Mouse (Mus musculus) lung, embryonic 16.5 days (tissue): Measurements from ENCODE around the gene Ucp2. TPM values are rescaled to one million over a fixed set of nuclear protein-coding genes. Genes with fewer than 3 reads are reported as not detected.

Source experiments
- ATAC-seq: fragments of 200-750 bp; cut with Nextera tagmentation; 2 replicates; pipeline ENCODE4 v1.8.0; 2017; ENCODE audit warnings: low read depth, mild to moderate bottlenecking, moderate library complexity
- H3K27ac ChIP-seq: fragments of 300-500 bp; sonication (generic); 2 replicates; pipeline ENCODE4 v1.5.1; 2014; ENCODE audit warnings: mild to moderate bottlenecking, control low read depth, low read length
- H3K27me3 ChIP-seq: fragments of 300-500 bp; sonication (generic); 2 replicates; pipeline ENCODE4 v1.6.1; 2014; ENCODE audit warnings: low read depth, low read length, mixed read lengths; ENCODE audit not compliant: control insufficient read depth, insufficient read depth
- H3K36me3 ChIP-seq: fragments of 300-500 bp; sonication (generic); 2 replicates; pipeline ENCODE4 v1.6.1; 2014; ENCODE audit warnings: low read length; ENCODE audit not compliant: control insufficient read depth, insufficient read depth
- H3K4me1 ChIP-seq: fragments of 300-500 bp; sonication (generic); replicated peaks from 2 replicates; pipeline ENCODE4 v1.6.1; 2014; ENCODE audit warnings: low read length, mixed read lengths; ENCODE audit not compliant: control insufficient read depth, insufficient read depth
- H3K4me2 ChIP-seq: fragments of 300-500 bp; sonication (generic); 2 replicates; pipeline ENCODE4 v1.6.1; 2014; ENCODE audit warnings: low read depth, low read length, control low read depth
- H3K4me3 ChIP-seq: fragments of 300-500 bp; sonication (generic); 2 replicates; pipeline ENCODE4 v1.5.1; 2014; ENCODE audit warnings: mild to moderate bottlenecking, low read length, control low read depth
- H3K9ac ChIP-seq: fragments of 300-500 bp; sonication (generic); 2 replicates; pipeline ENCODE4 v1.6.1; 2014; ENCODE audit warnings: low read length, control low read depth
- H3K9me3 ChIP-seq: fragments of 300-500 bp; sonication (generic); 2 replicates; pipeline ENCODE4 v1.6.1; 2016; ENCODE audit warnings: low read length; ENCODE audit not compliant: control insufficient read depth
- WGBS: fragments of 180-500 bp; shearing (Covaris S2); extraction: QIAGEN DNeasy Blood & Tissue Kit; methylation state at CpG from one replicate; pipeline ENCODE4 v1.1.7; 2014; 5-methylcytosine and 5-hydroxymethylcytosine counted together
- polyA plus RNA-seq: library from polyadenylated mRNA; unstranded; fragments of >200 nt; fragmentation: Nextera tagmentation; extraction: Ambion mirVana; gene quantifications from 2 replicates; pipeline ENCODE4 v1.2.1, GENCODE M21; 2015

Gene Ucp2
- polyA plus RNA-seq, 1 experiment from 2014 or later, result 306 TPM

DNA sequence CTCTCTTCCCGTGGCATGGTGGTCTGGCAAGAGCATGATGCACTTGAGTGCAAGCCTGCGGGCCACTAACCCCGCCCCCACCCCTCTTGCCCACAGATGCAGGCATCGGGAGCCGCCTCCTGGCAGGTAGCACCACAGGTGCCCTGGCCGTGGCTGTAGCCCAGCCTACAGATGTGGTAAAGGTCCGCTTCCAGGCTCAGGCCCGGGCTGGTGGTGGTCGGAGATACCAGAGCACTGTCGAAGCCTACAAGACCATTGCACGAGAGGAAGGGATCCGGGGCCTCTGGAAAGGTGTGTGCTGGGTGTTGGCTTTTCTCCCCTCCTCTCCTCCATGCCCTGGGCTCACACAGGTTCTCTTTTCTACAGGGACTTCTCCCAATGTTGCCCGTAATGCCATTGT, 4.8 kb downstream of the Ucp2 start:
- Histone ChIP-seq H3K4me3 (no peak overlapping the region), H3K27ac (no peak overlapping the region), H3K9me3 (no peaks in the 10 kb centered on the region), H3K36me3 (peaks cover 13% of the 10 kb centered on the region; the same call in 1 of the 2 replicates), H3K9ac (no peak overlapping the region), H3K27me3 (no peaks in the 10 kb centered on the region), H3K4me2 (no peak overlapping the region), H3K4me1 (peaks cover 14% of the 10 kb centered on the region)
- ATAC-seq, result no peak
- 89% methylated on average over 13 of the region's 13 CpGs for WGBS

DNA sequence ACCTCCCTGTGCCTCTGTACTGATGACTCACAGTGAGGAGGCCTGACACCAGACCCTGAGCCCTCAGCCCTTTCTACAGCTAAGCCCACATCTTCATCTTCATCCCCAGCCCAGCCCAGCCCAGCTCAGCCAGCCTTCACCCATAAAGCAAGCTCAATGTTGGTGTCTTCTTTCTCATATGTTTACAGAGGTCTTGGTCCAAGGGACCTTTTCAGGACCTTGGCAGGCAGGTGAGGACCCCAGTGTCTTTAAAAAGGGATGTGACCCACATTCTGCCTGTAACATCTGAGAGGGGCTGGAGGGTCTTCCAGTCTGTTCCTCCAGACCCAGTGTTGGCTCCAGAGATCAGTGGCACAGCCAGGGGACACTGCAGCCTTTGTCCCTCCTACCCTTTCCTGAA, 6.3 kb downstream of the Ucp2 start:
- Histone ChIP-seq H3K4me2 (no peak overlapping the region), H3K27ac (no peak overlapping the region), H3K36me3 (peaks cover 13% of the 10 kb centered on the region; the same call in 1 of the 2 replicates), H3K4me1 (peaks cover 14% of the 10 kb centered on the region), H3K9me3 (no peaks in the 10 kb centered on the region), H3K27me3 (no peaks in the 10 kb centered on the region), H3K4me3 (no peak overlapping the region), H3K9ac (no peak overlapping the region)
- no peak for ATAC-seq

- no peak overlapping the region for H3K4me3 ChIP-seq
- no peak overlapping the region for H3K4me2 ChIP-seq
- no peak overlapping the region for H3K9ac ChIP-seq
- ATAC-seq, result peak; percentile 31
- no peaks in the 10 kb centered on the region for H3K9me3 ChIP-seq
- no peak overlapping the region for H3K27ac ChIP-seq
- H3K4me1 ChIP-seq, result peaks cover 8% of the 10 kb centered on the region; the same call in 1 of the 2 replicates
- no peaks in the 10 kb centered on the region for H3K27me3 ChIP-seq
- 48% methylated on average over 16 of the region's 16 CpGs for WGBS
- H3K36me3 ChIP-seq, result peaks cover 13% of the 10 kb centered on the region; the same call in 1 of the 2 replicates
Measured at GRCm38 (mm10) chr7:100500276-100500977, 7.3 kb downstream of the Ucp2 start.

DNA sequence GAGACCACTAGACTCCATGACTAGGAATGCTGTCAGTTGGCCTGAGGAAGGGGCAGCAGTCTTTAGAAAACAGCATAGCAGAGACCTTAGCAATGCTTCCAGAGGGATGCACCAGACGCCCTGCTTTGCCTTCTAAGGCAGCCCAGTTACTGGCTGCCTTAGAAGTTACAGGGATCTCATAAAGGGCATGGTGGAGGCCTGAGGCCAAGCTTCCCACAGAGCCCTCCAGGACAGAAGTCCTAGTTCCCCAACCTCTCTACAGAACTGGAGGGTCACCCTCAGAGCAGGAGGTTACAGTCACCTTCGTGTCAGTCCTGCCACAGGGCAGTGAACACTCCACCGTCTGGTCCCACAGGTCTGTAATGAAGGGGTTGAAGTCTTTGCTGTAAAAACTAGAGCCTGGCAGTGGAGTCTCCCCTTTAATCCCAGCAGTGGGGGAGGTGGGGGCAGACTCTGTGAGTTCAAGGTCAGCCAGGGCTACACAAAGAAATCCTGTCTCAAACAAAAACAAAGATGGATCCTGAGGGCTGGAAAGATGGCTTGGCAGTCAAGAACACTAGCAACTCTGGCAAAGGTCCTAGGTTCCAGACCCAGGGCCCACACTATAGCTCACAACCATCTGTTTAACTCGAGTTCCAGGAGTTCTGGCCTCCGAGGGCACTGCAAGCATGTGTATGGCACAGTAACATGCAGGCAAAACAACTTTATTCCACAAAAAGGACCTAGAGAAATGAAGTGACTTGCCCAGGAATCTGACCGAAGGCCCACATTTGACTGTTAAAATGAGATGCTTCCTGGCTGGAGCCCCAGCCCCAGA, 8.1 kb downstream of the Ucp2 start:
- H3K4me2 ChIP-seq, result no peak overlapping the region
- H3K4me1 ChIP-seq, result peaks cover 1% of the 10 kb centered on the region; the same call in 1 of the 2 replicates
- no peaks in the 10 kb centered on the region for H3K9me3 ChIP-seq
- no peak overlapping the region for H3K4me3 ChIP-seq
- H3K9ac ChIP-seq, result no peak overlapping the region
- peaks cover 13% of the 10 kb centered on the region; the same call in 1 of the 2 replicates for H3K36me3 ChIP-seq
- no peak overlapping the region for H3K27ac ChIP-seq
- no peaks in the 10 kb centered on the region for H3K27me3 ChIP-seq
- ATAC-seq, result no peak
- 59% methylated on average over 6 of the region's 6 CpGs for WGBS

GRCm38 (mm10) chr7:100501844-100502373, 8.8 kb downstream of the Ucp2 start:
- H3K27me3 ChIP-seq, result no peaks in the 10 kb centered on the region
- peaks cover 13% of the 10 kb centered on the region; the same call in 1 of the 2 replicates for H3K36me3 ChIP-seq
- 46% methylated on average over 2 of the region's 2 CpGs for WGBS
- no peak for ATAC-seq
- H3K27ac ChIP-seq, result no peak overlapping the region
- H3K9ac ChIP-seq, result no peak overlapping the region
- no peak overlapping the region for H3K4me3 ChIP-seq
- no peaks in the 10 kb centered on the region for H3K4me1 ChIP-seq
- H3K4me2 ChIP-seq, result no peak overlapping the region
- H3K9me3 ChIP-seq, result no peaks in the 10 kb centered on the region

DNA sequence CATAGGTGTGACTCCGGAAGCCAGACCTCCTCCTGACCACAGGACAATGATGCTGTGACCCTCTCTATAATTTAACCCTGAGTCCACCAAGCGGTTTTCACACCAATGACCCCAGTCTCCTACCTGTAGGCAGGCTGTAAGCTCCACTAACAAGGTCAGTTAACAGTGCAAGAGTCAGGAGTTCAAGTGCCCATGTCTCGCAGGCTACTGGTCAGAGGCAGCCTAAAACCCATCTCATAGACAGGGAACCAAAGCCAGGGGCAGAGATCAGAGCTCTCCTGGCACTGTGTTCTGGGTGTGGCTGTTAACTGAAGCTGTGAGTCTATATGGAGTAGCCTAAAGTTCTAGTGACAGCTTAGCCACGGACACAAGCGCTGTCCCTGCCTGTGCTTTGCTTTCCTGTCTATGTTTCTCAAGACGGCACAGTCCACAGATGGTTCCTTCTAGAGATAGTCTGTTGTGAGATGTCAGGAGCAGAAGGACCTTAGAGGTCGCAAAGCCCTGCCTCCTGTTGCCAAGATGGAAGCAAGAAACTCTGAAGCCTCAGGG, 9.3 kb downstream of the Ucp2 start:
- no peak overlapping the region for H3K27ac ChIP-seq
- no peaks in the 10 kb centered on the region for H3K4me1 ChIP-seq
- H3K27me3 ChIP-seq, result no peaks in the 10 kb centered on the region
- no peak overlapping the region for H3K4me3 ChIP-seq
- H3K9me3 ChIP-seq, result no peaks in the 10 kb centered on the region
- peaks cover 11% of the 10 kb centered on the region; the same call in 1 of the 2 replicates for H3K36me3 ChIP-seq
- H3K4me2 ChIP-seq, result no peak overlapping the region
- H3K9ac ChIP-seq, result no peak overlapping the region
- ATAC-seq, result no peak
- 70% methylated on average over 7 of the region's 7 CpGs for WGBS

DNA sequence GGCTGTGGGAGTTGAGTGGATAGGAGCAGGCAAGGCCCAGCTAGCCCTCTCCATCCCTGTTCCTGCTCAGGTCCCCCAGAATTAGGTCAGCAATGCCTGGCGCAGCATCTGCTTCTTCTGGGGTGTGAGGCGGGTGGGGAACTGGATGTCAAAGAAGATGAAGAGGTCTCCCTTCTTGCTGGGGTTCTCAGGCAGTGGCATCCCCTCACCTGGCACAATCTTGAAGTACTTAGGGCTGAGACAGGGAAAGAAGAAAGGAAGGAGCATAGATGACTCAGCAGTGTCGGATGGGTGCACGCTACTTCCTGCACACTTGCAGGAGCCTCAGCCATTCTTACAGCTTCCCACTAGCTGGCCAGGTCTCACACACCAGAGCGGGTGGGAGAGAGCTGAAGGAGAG, 9.9 kb downstream of the Ucp2 start:
- Histone ChIP-seq H3K27ac (no peak overlapping the region), H3K36me3 (peaks cover 7% of the 10 kb centered on the region; the same call in 1 of the 2 replicates), H3K4me3 (no peak overlapping the region), H3K9me3 (no peaks in the 10 kb centered on the region), H3K4me1 (no peaks in the 10 kb centered on the region), H3K4me2 (no peak overlapping the region), H3K27me3 (no peaks in the 10 kb centered on the region), H3K9ac (no peak overlapping the region)
- WGBS, result 75% methylated on average over 5 of the region's 5 CpGs
- no peak for ATAC-seq

GRCm38 (mm10) chr7:100504740-100505487, 11.8 kb downstream of the Ucp2 start:
- 74% methylated on average over 13 of the region's 13 CpGs for WGBS
- Histone ChIP-seq H3K27me3 (no peaks in the 10 kb centered on the region), H3K36me3 (no peaks in the 10 kb centered on the region), H3K4me3 (no peak overlapping the region), H3K27ac (no peak overlapping the region), H3K4me2 (no peak overlapping the region), H3K9me3 (no peaks in the 10 kb centered on the region), H3K4me1 (no peaks in the 10 kb centered on the region), H3K9ac (no peak overlapping the region)
- no peak for ATAC-seq
